Mouse (Mus musculus): ENCODE results near the gene Kcnh7. TPM values are rescaled to one million over a fixed set of nuclear protein-coding genes. Genes with fewer than 3 reads are reported as not detected.

Kcnh7 gene
- polyA plus RNA-seq, 1 experiment from 2014 or later: 18.4 TPM

DNA sequence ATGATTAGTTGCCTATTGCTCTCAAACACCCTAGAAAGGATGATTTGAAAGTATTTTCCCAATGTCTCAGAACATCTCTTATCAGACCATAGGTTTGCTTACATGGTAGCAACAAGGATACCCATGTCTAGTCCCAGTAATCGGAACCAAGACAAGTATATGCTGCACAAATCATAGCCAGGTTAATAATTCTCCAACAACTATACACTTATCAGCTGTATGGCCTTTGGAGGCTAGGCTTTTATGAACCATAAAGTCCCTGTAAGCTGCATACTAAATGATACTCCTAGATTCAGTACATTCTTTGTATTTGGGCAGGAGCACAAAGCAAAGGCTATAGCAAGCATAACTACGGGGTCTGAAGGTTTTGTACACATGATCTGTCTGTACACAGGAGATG is 78.1 kb downstream of the Kcnh7 start:
- Histone ChIP-seq H3K27me3 (ENCODE audit: control insufficient read depth, insufficient read depth, low read length) (no peaks in the 10 kb centered on the region), H3K4me2 (ENCODE audit: low read depth, low read length) (no peak overlapping the region), H3K27ac (ENCODE audit: low read depth, low read length) (no peak overlapping the region), H3K4me1 (ENCODE audit: control insufficient read depth, insufficient read depth, low read length) (no peaks in the 10 kb centered on the region), H3K36me3 (ENCODE audit: control insufficient read depth, insufficient read depth, low read length) (no peaks in the 10 kb centered on the region), H3K9me3 (ENCODE audit: control insufficient read depth, low read length) (no peaks in the 10 kb centered on the region), H3K4me3 (ENCODE audit: low read depth, low read length) (no peak overlapping the region), H3K9ac (replicated peaks; ENCODE audit: low read depth, low read length) (no peak overlapping the region)
- 94% methylated on average over 2 of the region's 2 CpGs for WGBS
- ATAC-seq (ENCODE audit: low read depth): no peak

DNA sequence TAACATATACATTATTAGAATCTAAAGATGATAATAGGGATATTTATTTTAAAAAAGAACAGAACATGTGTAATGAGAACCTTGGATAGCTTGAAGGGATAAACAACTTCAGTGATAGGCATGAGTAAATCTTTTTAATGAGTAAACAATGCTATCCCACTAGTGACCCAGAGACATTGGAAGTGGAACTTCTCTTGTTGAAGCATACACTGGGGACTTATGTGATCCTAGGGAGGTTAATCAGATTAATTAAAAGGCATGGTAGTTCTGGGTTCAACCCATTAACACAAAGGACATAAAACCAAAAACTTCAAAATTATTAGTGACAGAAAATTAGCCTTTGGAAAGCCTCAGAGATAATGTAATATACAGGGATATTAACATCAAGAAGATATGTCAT is 84.4 kb downstream of the Kcnh7 start:
- Histone ChIP-seq H3K36me3 (ENCODE audit: control insufficient read depth, insufficient read depth, low read length) (no peaks in the 10 kb centered on the region), H3K9me3 (ENCODE audit: control insufficient read depth, low read length) (no peaks in the 10 kb centered on the region), H3K4me3 (ENCODE audit: low read depth, low read length) (no peak overlapping the region), H3K9ac (replicated peaks; ENCODE audit: low read depth, low read length) (no peak overlapping the region), H3K27ac (ENCODE audit: low read depth, low read length) (no peak overlapping the region), H3K27me3 (ENCODE audit: control insufficient read depth, insufficient read depth, low read length) (no peaks in the 10 kb centered on the region), H3K4me2 (ENCODE audit: low read depth, low read length) (no peak overlapping the region), H3K4me1 (ENCODE audit: control insufficient read depth, insufficient read depth, low read length) (no peaks in the 10 kb centered on the region)
- no peak for ATAC-seq (ENCODE audit: low read depth)

DNA sequence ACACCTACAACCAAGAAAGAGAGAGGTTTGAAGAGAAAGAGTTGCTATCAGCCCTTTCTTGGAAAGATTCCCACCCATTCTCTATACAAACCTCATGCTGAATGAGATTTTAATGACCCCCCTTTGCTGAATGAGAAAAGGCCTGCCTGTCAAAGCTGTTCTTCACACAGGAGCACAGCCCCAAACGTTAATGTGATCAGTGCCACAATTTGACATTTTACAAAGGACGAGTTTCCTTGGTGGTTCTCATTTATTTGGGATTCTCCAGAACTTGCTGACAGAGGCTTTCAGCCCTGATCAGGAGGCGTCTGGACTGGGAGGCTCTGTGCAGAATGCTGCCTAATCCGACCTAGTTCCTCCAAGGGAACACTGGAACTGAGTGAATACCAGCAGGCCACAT is 92.3 kb downstream of the Kcnh7 start:
- no peaks in the 10 kb centered on the region for H3K9me3 ChIP-seq (ENCODE audit: control insufficient read depth, low read length)
- H3K9ac ChIP-seq (replicated peaks; ENCODE audit: low read depth, low read length): no peak overlapping the region
- no peak overlapping the region for H3K4me3 ChIP-seq (ENCODE audit: low read depth, low read length)
- no peak for ATAC-seq (ENCODE audit: low read depth)
- no peaks in the 10 kb centered on the region for H3K27me3 ChIP-seq (ENCODE audit: control insufficient read depth, insufficient read depth, low read length)
- H3K36me3 ChIP-seq (ENCODE audit: control insufficient read depth, insufficient read depth, low read length): no peaks in the 10 kb centered on the region
- no peaks in the 10 kb centered on the region for H3K4me1 ChIP-seq (ENCODE audit: control insufficient read depth, insufficient read depth, low read length)
- 39% methylated on average over 4 of the region's 4 CpGs for WGBS
- H3K27ac ChIP-seq (ENCODE audit: low read depth, low read length): no peak overlapping the region
- H3K4me2 ChIP-seq (ENCODE audit: low read depth, low read length): no peak overlapping the region

DNA sequence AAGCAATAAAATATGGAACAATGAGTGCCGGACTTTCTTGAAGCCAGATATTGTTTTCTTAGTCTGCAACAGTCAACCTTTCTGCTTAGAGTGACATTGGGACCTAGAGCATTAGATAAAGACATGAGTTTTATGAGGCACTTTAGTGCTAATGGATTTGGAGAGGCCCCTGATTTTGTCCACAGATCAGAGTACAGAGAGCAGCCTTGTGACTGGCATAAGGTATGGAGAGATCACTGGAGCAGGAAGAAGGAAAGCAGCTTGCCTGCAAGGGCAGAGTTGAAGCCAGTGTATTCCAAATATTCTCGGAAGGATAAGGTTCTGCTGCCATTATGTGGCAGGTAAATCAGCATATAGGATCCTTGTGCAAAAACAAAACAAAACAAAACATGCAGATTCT is 93.6 kb downstream of the Kcnh7 start:
- Histone ChIP-seq H3K4me3 (ENCODE audit: low read depth, low read length) (no peak overlapping the region), H3K9ac (replicated peaks; ENCODE audit: low read depth, low read length) (no peak overlapping the region), H3K9me3 (ENCODE audit: control insufficient read depth, low read length) (no peaks in the 10 kb centered on the region), H3K27me3 (ENCODE audit: control insufficient read depth, insufficient read depth, low read length) (no peaks in the 10 kb centered on the region), H3K4me2 (ENCODE audit: low read depth, low read length) (no peak overlapping the region), H3K4me1 (ENCODE audit: control insufficient read depth, insufficient read depth, low read length) (no peaks in the 10 kb centered on the region), H3K36me3 (ENCODE audit: control insufficient read depth, insufficient read depth, low read length) (no peaks in the 10 kb centered on the region), H3K27ac (ENCODE audit: low read depth, low read length) (no peak overlapping the region)
- 77% methylated on average over 2 of the region's 2 CpGs for WGBS
- no peak for ATAC-seq (ENCODE audit: low read depth)

DNA sequence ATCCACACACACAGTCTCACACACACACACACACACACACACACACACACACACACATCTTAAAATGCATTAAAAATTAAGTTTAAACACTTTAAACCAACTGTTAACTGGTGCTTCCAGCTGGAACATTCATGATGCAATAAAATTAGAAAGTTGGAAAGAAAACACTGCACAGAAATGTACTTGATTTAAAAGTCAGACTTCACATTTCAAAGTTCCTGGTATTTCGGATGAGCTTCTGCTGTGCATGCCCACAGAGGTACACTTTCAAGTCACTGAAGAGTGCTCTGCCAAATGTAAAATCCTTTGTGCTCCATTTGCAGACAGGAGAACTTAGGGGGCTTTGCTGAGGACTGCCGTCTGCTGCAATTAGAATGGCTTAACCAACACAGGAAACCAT is 125.7 kb downstream of the Kcnh7 start:
- no peak overlapping the region for H3K4me3 ChIP-seq (ENCODE audit: low read depth, low read length)
- no peaks in the 10 kb centered on the region for H3K9me3 ChIP-seq (ENCODE audit: control insufficient read depth, low read length)
- H3K27ac ChIP-seq (ENCODE audit: low read depth, low read length): no peak overlapping the region
- no peaks in the 10 kb centered on the region for H3K4me1 ChIP-seq (ENCODE audit: control insufficient read depth, insufficient read depth, low read length)
- H3K36me3 ChIP-seq (ENCODE audit: control insufficient read depth, insufficient read depth, low read length): no peaks in the 10 kb centered on the region
- H3K4me2 ChIP-seq (ENCODE audit: low read depth, low read length): no peak overlapping the region
- H3K9ac ChIP-seq (replicated peaks; ENCODE audit: low read depth, low read length): no peak overlapping the region
- 89% methylated on average over 2 of the region's 2 CpGs for WGBS
- no peaks in the 10 kb centered on the region for H3K27me3 ChIP-seq (ENCODE audit: control insufficient read depth, insufficient read depth, low read length)
- ATAC-seq (ENCODE audit: low read depth): no peak

GRCm38 (mm10) chr2:63049884-63050283 is 134.2 kb downstream of the Kcnh7 start:
- 93% methylated on average over 3 of the region's 3 CpGs for WGBS
- H3K27ac ChIP-seq (ENCODE audit: low read depth, low read length): no peak overlapping the region

GRCm38 (mm10) chr2:63039718-63040117 is 144.4 kb downstream of the Kcnh7 start:
- 93% methylated on average over 3 of the region's 3 CpGs for WGBS
- H3K4me3 ChIP-seq (ENCODE audit: low read depth, low read length): no peak overlapping the region
- H3K4me1 ChIP-seq (ENCODE audit: control insufficient read depth, insufficient read depth, low read length): no peaks in the 10 kb centered on the region
- no peaks in the 10 kb centered on the region for H3K36me3 ChIP-seq (ENCODE audit: control insufficient read depth, insufficient read depth, low read length)
- H3K27ac ChIP-seq (ENCODE audit: low read depth, low read length): no peak overlapping the region
- no peaks in the 10 kb centered on the region for H3K9me3 ChIP-seq (ENCODE audit: control insufficient read depth, low read length)
- no peak overlapping the region for H3K4me2 ChIP-seq (ENCODE audit: low read depth, low read length)
- ATAC-seq (ENCODE audit: low read depth): no peak
- H3K9ac ChIP-seq (replicated peaks; ENCODE audit: low read depth, low read length): no peak overlapping the region
- H3K27me3 ChIP-seq (ENCODE audit: control insufficient read depth, insufficient read depth, low read length): no peaks in the 10 kb centered on the region

More at GRCm38 (mm10) chr2:63049884-63050283, 134.2 kb downstream of the Kcnh7 start:
- no peaks in the 10 kb centered on the region for H3K36me3 ChIP-seq (ENCODE audit: control insufficient read depth, insufficient read depth, low read length)
- no peak overlapping the region for H3K9ac ChIP-seq (replicated peaks; ENCODE audit: low read depth, low read length)
- H3K9me3 ChIP-seq (ENCODE audit: control insufficient read depth, low read length): no peaks in the 10 kb centered on the region
- no peaks in the 10 kb centered on the region for H3K4me1 ChIP-seq (ENCODE audit: control insufficient read depth, insufficient read depth, low read length)
- no peak overlapping the region for H3K4me3 ChIP-seq (ENCODE audit: low read depth, low read length)
- H3K27me3 ChIP-seq (ENCODE audit: control insufficient read depth, insufficient read depth, low read length): no peaks in the 10 kb centered on the region
- no peak overlapping the region for H3K4me2 ChIP-seq (ENCODE audit: low read depth, low read length)
- ATAC-seq (ENCODE audit: low read depth): no peak

DNA sequence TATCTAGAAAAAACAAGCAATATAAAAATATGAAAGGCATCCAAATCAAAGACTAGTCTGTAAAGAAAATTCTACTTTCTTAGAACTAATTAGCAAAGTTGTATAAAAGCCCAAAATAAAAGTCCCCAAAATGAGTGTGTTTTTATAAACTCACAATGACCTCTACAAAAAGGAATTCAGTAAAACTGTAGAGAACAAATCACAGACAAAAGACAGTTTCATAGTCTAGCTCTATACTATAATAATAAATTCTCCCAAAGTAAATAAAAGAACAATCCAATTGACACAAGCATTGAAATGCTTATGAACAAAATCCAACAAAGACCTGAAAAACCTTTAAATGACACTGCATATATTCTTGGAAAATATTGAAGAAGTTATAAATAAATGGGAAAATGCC is 169.2 kb downstream of the Kcnh7 start:
- no peak overlapping the region for H3K4me2 ChIP-seq (ENCODE audit: low read depth, low read length)
- no peak for ATAC-seq (ENCODE audit: low read depth)
- H3K27me3 ChIP-seq (ENCODE audit: control insufficient read depth, insufficient read depth, low read length): no peaks in the 10 kb centered on the region
- no peak overlapping the region for H3K4me3 ChIP-seq (ENCODE audit: low read depth, low read length)
- H3K4me1 ChIP-seq (ENCODE audit: control insufficient read depth, insufficient read depth, low read length): no peaks in the 10 kb centered on the region
- no peaks in the 10 kb centered on the region for H3K9me3 ChIP-seq (ENCODE audit: control insufficient read depth, low read length)
- H3K36me3 ChIP-seq (ENCODE audit: control insufficient read depth, insufficient read depth, low read length): no peaks in the 10 kb centered on the region
- H3K27ac ChIP-seq (ENCODE audit: low read depth, low read length): no peak overlapping the region
- H3K9ac ChIP-seq (replicated peaks; ENCODE audit: low read depth, low read length): no peak overlapping the region

- Histone ChIP-seq H3K4me2 (ENCODE audit: low read depth, low read length) (no peak overlapping the region), H3K27me3 (ENCODE audit: control insufficient read depth, insufficient read depth, low read length) (no peaks in the 10 kb centered on the region), H3K9me3 (ENCODE audit: control insufficient read depth, low read length) (no peaks in the 10 kb centered on the region), H3K36me3 (ENCODE audit: control insufficient read depth, insufficient read depth, low read length) (no peaks in the 10 kb centered on the region), H3K4me3 (ENCODE audit: low read depth, low read length) (no peak overlapping the region), H3K27ac (ENCODE audit: low read depth, low read length) (no peak overlapping the region), H3K4me1 (ENCODE audit: control insufficient read depth, insufficient read depth, low read length) (no peaks in the 10 kb centered on the region), H3K9ac (replicated peaks; ENCODE audit: low read depth, low read length) (no peak overlapping the region)
- WGBS: 90% methylated on average over 4 of the region's 4 CpGs
- ATAC-seq (ENCODE audit: low read depth): no peak
Observed at GRCm38 (mm10) chr2:63009141-63009540, 174.9 kb downstream of the Kcnh7 start.

- H3K9me3 ChIP-seq (ENCODE audit: control insufficient read depth, low read length): no peaks in the 10 kb centered on the region
- no peak for ATAC-seq (ENCODE audit: low read depth)
- H3K9ac ChIP-seq (replicated peaks; ENCODE audit: low read depth, low read length): no peak overlapping the region
- no peak overlapping the region for H3K4me3 ChIP-seq (ENCODE audit: low read depth, low read length)
- no peak overlapping the region for H3K27ac ChIP-seq (ENCODE audit: low read depth, low read length)
- H3K27me3 ChIP-seq (ENCODE audit: control insufficient read depth, insufficient read depth, low read length): no peaks in the 10 kb centered on the region
- no peaks in the 10 kb centered on the region for H3K4me1 ChIP-seq (ENCODE audit: control insufficient read depth, insufficient read depth, low read length)
- no peaks in the 10 kb centered on the region for H3K36me3 ChIP-seq (ENCODE audit: control insufficient read depth, insufficient read depth, low read length)
- WGBS: 90% methylated on average over 1 of the region's 1 CpGs
- H3K4me2 ChIP-seq (ENCODE audit: low read depth, low read length): no peak overlapping the region
Observed at GRCm38 (mm10) chr2:63002784-63003183, 181.3 kb downstream of the Kcnh7 start.
